Mouse (Mus musculus) hindbrain, embryonic 16.5 days (tissue): ENCODE data around the gene Thumpd1. TPM values are rescaled to one million over a fixed set of nuclear protein-coding genes. Genes with fewer than 3 reads are reported as not detected.

Experiments
- polyA plus RNA-seq: library from polyadenylated mRNA; unstranded; fragments of >200 nt; fragmentation: Nextera tagmentation; extraction: Ambion mirVana; gene quantifications from 2 replicates; pipeline ENCODE4 v1.2.1, GENCODE M21; 2015

Gene Thumpd1
- polyA plus RNA-seq, 1 experiment from 2014 or later: 75.4 TPM

Other genes starting within 250 kb of the Thumpd1 start
- not detected in 2 replicates for gene Umod, start 241.5 kb downstream of the Thumpd1 start, polyA plus RNA-seq
- gene Acsm5, start 201.3 kb downstream of the Thumpd1 start, polyA plus RNA-seq: 0.33 TPM in 1 of 2 replicates, not detected in the other
- 0.06 TPM in 1 of 2 replicates, not detected in the other for gene Pdilt, start 197.3 kb downstream of the Thumpd1 start, polyA plus RNA-seq
- gene Acsm2, start 166.5 kb downstream of the Thumpd1 start, polyA plus RNA-seq: not detected in 2 replicates
- gene Acsm1, start 113.8 kb downstream of the Thumpd1 start, polyA plus RNA-seq: not detected in 2 replicates
- not detected in 2 replicates for gene Acsm4, start 30.8 kb downstream of the Thumpd1 start, polyA plus RNA-seq
- not detected in 2 replicates for gene Acsm3, start 40.1 kb upstream of the Thumpd1 start, polyA plus RNA-seq
- gene Rexo5, start 73.2 kb upstream of the Thumpd1 start, polyA plus RNA-seq: 9.9 and 13.9 TPM in 2 replicates
- gene Eri2, start 73.3 kb upstream of the Thumpd1 start, polyA plus RNA-seq: 14.8 and 15.0 TPM in 2 replicates
- gene Lyrm1, start 175.1 kb upstream of the Thumpd1 start, polyA plus RNA-seq: 19.2 and 21.0 TPM in 2 replicates
- 15.2 and 18.5 TPM in 2 replicates for gene Dcun1d3, start 175.5 kb upstream of the Thumpd1 start, polyA plus RNA-seq